Mouse (Mus musculus): ENCODE data around the gene Cars2. TPM values are rescaled to one million over a fixed set of nuclear protein-coding genes. Genes with fewer than 3 reads are reported as not detected.

Gene Cars2
- total and polyA plus RNA-seq, 2 experiments = 23.9 to 27.0 TPM

DNA sequence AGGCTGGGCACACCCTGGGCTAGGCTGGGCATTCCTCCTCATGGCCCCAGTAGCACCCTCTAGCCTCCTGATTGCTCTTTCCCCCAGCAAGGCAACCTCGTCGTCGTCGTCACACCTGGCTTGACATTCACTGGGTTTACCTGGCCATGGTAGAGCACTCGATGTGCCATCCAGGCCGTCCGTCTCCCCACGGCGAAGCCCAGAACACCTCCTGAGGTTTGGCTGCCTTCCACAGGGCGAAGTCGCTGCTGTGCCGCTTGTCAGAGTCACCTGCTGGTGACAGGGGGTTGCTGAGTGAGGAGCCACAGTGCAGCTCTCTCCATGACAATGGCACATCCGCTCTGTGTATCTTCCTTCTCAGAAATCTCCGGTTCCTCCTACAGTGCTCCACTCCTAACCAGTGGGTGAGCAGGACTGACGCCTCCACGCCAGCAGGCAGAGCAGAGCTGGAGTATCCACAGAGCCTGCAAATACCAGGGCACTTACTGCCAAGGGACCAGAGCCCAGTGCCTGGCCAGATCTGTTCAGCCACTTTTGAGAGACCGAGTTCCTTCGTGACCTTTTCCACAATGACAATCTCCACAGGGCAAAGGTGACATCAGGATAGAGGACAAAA, 20.3 kb downstream of the Cars2 start:
- TF ChIP-seq POLR2A (IDR thresholded peaks at IDR 0.05; ENCODE audit: extremely low read depth, insufficient read depth, low read length) (no peak), CTCF (IDR thresholded peaks at IDR 0.05; ENCODE audit: low read depth, low read length) (no peak)
- H3K9ac ChIP-seq (ENCODE audit: low read depth, low read length) = no peak overlapping the region
- peaks cover 10% of the 10 kb centered on the region; the same call in 1 of the 2 replicates for H3K4me1 ChIP-seq (ENCODE audit: control insufficient read depth, insufficient read depth, low read length)
- no peak for DNase-seq (ENCODE audit: extremely low read depth, low read depth, low spot score)
- no peak overlapping the region for H3K4me3 ChIP-seq (ENCODE audit: insufficient read depth, low read depth, low read length)
- peaks cover 13% of the 10 kb centered on the region for H3K36me3 ChIP-seq (ENCODE audit: control insufficient read depth, insufficient read depth, low read length)
- WGBS = 36% methylated on average over 18 of the region's 18 CpGs
- no peak overlapping the region for H3K27ac ChIP-seq (replicated peaks; ENCODE audit: insufficient read depth, low read depth, low read length)
- H3K79me2 ChIP-seq (ENCODE audit: control insufficient read depth, insufficient read depth, low read length) = no peaks in the 10 kb centered on the region
- H3K27me3 ChIP-seq (ENCODE audit: control insufficient read depth, insufficient read depth, low read length) = no peaks in the 10 kb centered on the region

DNA sequence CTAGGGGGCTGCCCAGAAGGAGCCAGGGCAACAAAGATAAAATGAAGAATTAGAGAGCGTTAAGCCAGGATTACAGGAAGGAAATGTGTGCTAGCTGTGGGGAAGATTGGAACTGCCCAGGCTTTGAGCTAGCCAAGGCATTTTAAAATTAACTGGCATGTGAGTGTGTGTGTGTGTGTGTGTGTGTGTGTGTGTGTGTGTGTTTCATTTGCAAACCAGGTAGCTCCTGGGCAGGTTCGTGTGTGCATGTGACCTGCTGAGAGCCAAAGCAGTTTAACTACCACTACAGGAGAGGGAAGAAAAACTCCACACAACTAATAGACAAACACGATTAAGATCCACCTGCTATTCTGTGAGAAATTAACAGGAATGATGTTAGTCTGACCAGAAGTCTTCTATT, 27.3 kb downstream of the Cars2 start:
- Histone ChIP-seq H3K27me3 (ENCODE audit: control insufficient read depth, insufficient read depth, low read length) (no peaks in the 10 kb centered on the region), H3K4me1 (ENCODE audit: control insufficient read depth, insufficient read depth, low read length) (no peaks in the 10 kb centered on the region), H3K79me2 (ENCODE audit: control insufficient read depth, insufficient read depth, low read length) (no peaks in the 10 kb centered on the region), H3K27ac (replicated peaks; ENCODE audit: insufficient read depth, low read depth, low read length) (no peak overlapping the region), H3K9ac (ENCODE audit: low read depth, low read length) (no peak overlapping the region), H3K36me3 (ENCODE audit: control insufficient read depth, insufficient read depth, low read length) (peaks cover 16% of the 10 kb centered on the region), H3K4me3 (ENCODE audit: insufficient read depth, low read depth, low read length) (no peak overlapping the region)
- TF ChIP-seq POLR2A (IDR thresholded peaks at IDR 0.05; ENCODE audit: extremely low read depth, insufficient read depth, low read length) (no peak), CTCF (IDR thresholded peaks at IDR 0.05; ENCODE audit: low read depth, low read length) (no peak)
- DNase-seq (ENCODE audit: extremely low read depth, low read depth, low spot score) = no peak
- WGBS = 64% methylated on average over 3 of the region's 3 CpGs

DNA sequence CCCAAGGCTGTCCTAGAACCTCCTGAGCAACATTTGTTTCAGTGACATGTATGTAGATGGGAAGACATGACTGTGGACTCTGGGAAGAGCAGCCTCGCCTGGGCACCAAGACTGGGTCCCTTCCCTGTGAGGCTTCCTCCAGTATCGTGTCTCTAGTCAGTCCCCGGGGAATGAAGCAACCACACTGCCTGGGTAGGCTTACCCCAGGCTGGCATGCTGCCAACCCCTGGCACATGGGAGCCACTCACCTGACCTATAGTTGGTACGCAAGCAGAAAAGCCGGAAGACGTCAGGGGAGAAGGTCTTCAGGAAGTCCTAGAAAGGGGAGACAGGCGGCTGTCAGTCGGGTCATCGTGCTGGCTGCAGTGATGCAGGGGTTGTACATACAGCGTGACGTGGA, 31.9 kb downstream of the Cars2 start:
- Histone ChIP-seq H3K79me2 (ENCODE audit: control insufficient read depth, insufficient read depth, low read length) (no peaks in the 10 kb centered on the region), H3K4me3 (ENCODE audit: insufficient read depth, low read depth, low read length) (no peak overlapping the region), H3K9ac (ENCODE audit: low read depth, low read length) (no peak overlapping the region), H3K27me3 (ENCODE audit: control insufficient read depth, insufficient read depth, low read length) (no peaks in the 10 kb centered on the region), H3K27ac (replicated peaks; ENCODE audit: insufficient read depth, low read depth, low read length) (no peak overlapping the region), H3K4me1 (ENCODE audit: control insufficient read depth, insufficient read depth, low read length) (no peaks in the 10 kb centered on the region), H3K36me3 (ENCODE audit: control insufficient read depth, insufficient read depth, low read length) (peaks cover 12% of the 10 kb centered on the region)
- TF ChIP-seq POLR2A (IDR thresholded peaks at IDR 0.05; ENCODE audit: extremely low read depth, insufficient read depth, low read length) (no peak), CTCF (IDR thresholded peaks at IDR 0.05; ENCODE audit: low read depth, low read length) (no peak)
- no peak for DNase-seq (ENCODE audit: extremely low read depth, low read depth, low spot score)
- WGBS = 72% methylated on average over 11 of the region's 11 CpGs

DNA sequence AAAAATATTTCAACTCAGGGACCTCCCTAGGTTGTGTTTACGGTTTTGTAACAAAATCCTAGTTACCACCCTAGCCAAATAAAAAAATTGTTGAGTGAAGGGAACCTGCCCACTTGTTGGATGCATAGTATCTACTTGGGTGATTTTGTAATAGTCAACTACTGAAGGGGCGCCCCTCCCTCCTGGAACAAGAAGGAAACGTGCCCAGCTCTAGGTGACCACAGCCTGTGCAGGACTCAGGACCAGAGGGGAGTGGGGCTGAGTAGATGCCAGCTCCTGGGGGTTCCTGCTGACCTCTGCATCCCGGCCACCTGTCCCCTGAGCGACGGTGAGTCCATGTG, 32.6 kb downstream of the Cars2 start:
- H3K27me3 ChIP-seq (ENCODE audit: control insufficient read depth, insufficient read depth, low read length) = no peaks in the 10 kb centered on the region
- DNase-seq (ENCODE audit: extremely low read depth, low read depth, low spot score) = no peak
- H3K9ac ChIP-seq (ENCODE audit: low read depth, low read length) = no peak overlapping the region
- WGBS = 86% methylated on average over 6 of the region's 6 CpGs
- H3K27ac ChIP-seq (replicated peaks; ENCODE audit: insufficient read depth, low read depth, low read length) = no peak overlapping the region
- H3K4me3 ChIP-seq (ENCODE audit: insufficient read depth, low read depth, low read length) = no peak overlapping the region
- TF ChIP-seq CTCF (IDR thresholded peaks at IDR 0.05; ENCODE audit: low read depth, low read length) (no peak), POLR2A (IDR thresholded peaks at IDR 0.05; ENCODE audit: extremely low read depth, insufficient read depth, low read length) (no peak)
- H3K36me3 ChIP-seq (ENCODE audit: control insufficient read depth, insufficient read depth, low read length) = peaks cover 11% of the 10 kb centered on the region
- H3K4me1 ChIP-seq (ENCODE audit: control insufficient read depth, insufficient read depth, low read length) = no peaks in the 10 kb centered on the region
- no peaks in the 10 kb centered on the region for H3K79me2 ChIP-seq (ENCODE audit: control insufficient read depth, insufficient read depth, low read length)

DNA sequence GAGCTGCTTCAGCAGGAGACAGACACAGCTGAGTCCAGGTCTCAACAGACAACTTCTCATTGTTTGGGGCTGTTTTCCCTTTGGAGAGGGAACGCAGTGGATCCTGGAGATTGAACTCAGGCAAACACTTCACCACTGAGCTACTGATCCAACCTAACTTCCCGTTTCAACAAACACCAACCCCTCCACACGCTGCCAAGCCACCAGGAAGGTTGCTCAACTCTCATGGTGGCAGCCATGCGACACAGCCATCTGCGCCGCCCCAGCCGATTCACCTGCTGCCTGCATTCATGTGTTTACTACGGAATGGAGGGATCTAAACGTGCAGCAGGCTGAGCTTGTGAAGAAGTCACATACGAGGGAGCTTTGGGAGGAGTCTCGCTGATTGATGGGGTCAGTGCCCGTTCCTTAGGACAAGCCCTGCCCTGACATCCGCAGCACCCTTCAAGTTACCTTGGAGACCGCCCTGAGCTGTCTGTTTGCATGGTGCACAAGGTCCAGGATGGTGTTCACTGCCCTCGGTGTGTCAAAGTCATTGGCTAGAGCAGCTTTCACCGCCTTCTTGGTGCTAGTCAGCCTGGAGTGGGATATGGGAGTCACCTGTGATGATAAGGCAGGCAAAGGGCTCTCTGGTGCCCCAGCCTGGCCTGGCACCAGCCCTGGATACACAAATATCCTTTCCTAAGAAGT, 33.1 kb downstream of the Cars2 start:
- Histone ChIP-seq H3K36me3 (ENCODE audit: control insufficient read depth, insufficient read depth, low read length) (peaks cover 11% of the 10 kb centered on the region), H3K27me3 (ENCODE audit: control insufficient read depth, insufficient read depth, low read length) (no peaks in the 10 kb centered on the region), H3K9ac (ENCODE audit: low read depth, low read length) (no peak overlapping the region), H3K27ac (replicated peaks; ENCODE audit: insufficient read depth, low read depth, low read length) (no peak overlapping the region), H3K79me2 (ENCODE audit: control insufficient read depth, insufficient read depth, low read length) (no peaks in the 10 kb centered on the region), H3K4me3 (ENCODE audit: insufficient read depth, low read depth, low read length) (no peak overlapping the region), H3K4me1 (ENCODE audit: control insufficient read depth, insufficient read depth, low read length) (no peaks in the 10 kb centered on the region)
- 79% methylated on average over 16 of the region's 16 CpGs for WGBS
- TF ChIP-seq POLR2A (IDR thresholded peaks at IDR 0.05; ENCODE audit: extremely low read depth, insufficient read depth, low read length) (no peak), CTCF (IDR thresholded peaks at IDR 0.05; ENCODE audit: low read depth, low read length) (no peak)
- peak; percentile 25 for DNase-seq (ENCODE audit: extremely low read depth, low read depth, low spot score)

DNA sequence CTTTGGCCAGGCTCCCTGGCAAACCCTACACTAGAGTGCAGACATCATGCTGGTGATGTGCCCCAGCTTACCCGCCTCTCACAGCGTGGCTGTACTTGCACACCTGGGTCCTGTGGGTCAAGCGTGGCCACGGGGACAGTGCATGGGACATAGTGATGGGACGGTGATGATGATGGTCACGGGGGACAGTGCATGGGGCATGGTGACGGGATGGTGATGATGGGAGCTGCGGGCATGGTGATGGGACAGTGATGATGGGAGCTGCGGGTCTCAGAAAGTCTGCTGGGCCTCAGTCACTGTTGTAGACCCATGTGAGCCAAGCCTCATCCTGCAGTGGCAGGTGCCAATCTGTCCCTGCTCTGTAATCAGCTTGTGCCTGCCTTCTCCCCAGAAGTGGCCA, 34.3 kb downstream of the Cars2 start:
- Histone ChIP-seq H3K27me3 (ENCODE audit: control insufficient read depth, insufficient read depth, low read length) (no peaks in the 10 kb centered on the region), H3K9ac (ENCODE audit: low read depth, low read length) (no peak overlapping the region), H3K36me3 (ENCODE audit: control insufficient read depth, insufficient read depth, low read length) (peaks cover 4% of the 10 kb centered on the region; the same call in 1 of the 2 replicates), H3K4me1 (ENCODE audit: control insufficient read depth, insufficient read depth, low read length) (no peaks in the 10 kb centered on the region), H3K4me3 (ENCODE audit: insufficient read depth, low read depth, low read length) (no peak overlapping the region), H3K79me2 (ENCODE audit: control insufficient read depth, insufficient read depth, low read length) (no peaks in the 10 kb centered on the region), H3K27ac (replicated peaks; ENCODE audit: insufficient read depth, low read depth, low read length) (no peak overlapping the region)
- TF ChIP-seq CTCF (IDR thresholded peaks at IDR 0.05; ENCODE audit: low read depth, low read length) (no peak), POLR2A (IDR thresholded peaks at IDR 0.05; ENCODE audit: extremely low read depth, insufficient read depth, low read length) (no peak)
- 96% methylated on average over 9 of the region's 9 CpGs for WGBS
- DNase-seq (ENCODE audit: extremely low read depth, low read depth, low spot score) = no peak
